Mouse (Mus musculus): ENCODE data around the gene Peli2. TPM values are rescaled to one million over a fixed set of nuclear protein-coding genes. Genes with fewer than 3 reads are reported as not detected.

Peli2 gene
- polyA plus RNA-seq, 1 experiment from 2014 or later: 3.1 TPM

GRCm38 (mm10) chr14:48234785-48235519, 114.3 kb downstream of the Peli2 start:
- Histone ChIP-seq H3K36me3 (ENCODE audit: control insufficient read depth, insufficient read depth, low read length) (no peaks in the 10 kb centered on the region), H3K9me3 (ENCODE audit: control insufficient read depth, low read length) (no peaks in the 10 kb centered on the region), H3K4me2 (no peak overlapping the region), H3K4me3 (ENCODE audit: low read depth, low read length) (no peak overlapping the region), H3K27me3 (replicated peaks; ENCODE audit: control insufficient read depth, insufficient read depth, low read length) (no peaks in the 10 kb centered on the region), H3K9ac (ENCODE audit: low read depth, low read length) (no peak overlapping the region), H3K4me1 (replicated peaks; ENCODE audit: control insufficient read depth, insufficient read depth, low read length) (no peaks in the 10 kb centered on the region), H3K27ac (ENCODE audit: low read depth, low read length) (no peak overlapping the region)
- DNase-seq (ENCODE audit: low spot score): no peak
- no peak for ATAC-seq (replicated peaks; ENCODE audit: low FRiP score)
- WGBS: 84% methylated on average over 20 of the region's 20 CpGs

- Histone ChIP-seq H3K4me2 (no peak overlapping the region), H3K27ac (ENCODE audit: low read depth, low read length) (no peak overlapping the region), H3K27me3 (replicated peaks; ENCODE audit: control insufficient read depth, insufficient read depth, low read length) (no peaks in the 10 kb centered on the region), H3K4me1 (replicated peaks; ENCODE audit: control insufficient read depth, insufficient read depth, low read length) (no peaks in the 10 kb centered on the region), H3K9ac (ENCODE audit: low read depth, low read length) (no peak overlapping the region), H3K9me3 (ENCODE audit: control insufficient read depth, low read length) (no peaks in the 10 kb centered on the region), H3K36me3 (ENCODE audit: control insufficient read depth, insufficient read depth, low read length) (no peaks in the 10 kb centered on the region), H3K4me3 (ENCODE audit: low read depth, low read length) (no peak overlapping the region)
- DNase-seq (ENCODE audit: low spot score) (no peak), ATAC-seq (replicated peaks; ENCODE audit: low FRiP score) (no peak)
- WGBS: 84% methylated on average over 7 of the region's 7 CpGs
Measured at GRCm38 (mm10) chr14:48241335-48241734, 120.7 kb downstream of the Peli2 start.

- H3K27me3 ChIP-seq (replicated peaks; ENCODE audit: control insufficient read depth, insufficient read depth, low read length): no peaks in the 10 kb centered on the region
- ATAC-seq (replicated peaks; ENCODE audit: low FRiP score): no peak
- no peak overlapping the region for H3K4me2 ChIP-seq
- DNase-seq (ENCODE audit: low spot score): no peak
- no peak overlapping the region for H3K9ac ChIP-seq (ENCODE audit: low read depth, low read length)
- no peaks in the 10 kb centered on the region for H3K4me1 ChIP-seq (replicated peaks; ENCODE audit: control insufficient read depth, insufficient read depth, low read length)
- no peak overlapping the region for H3K27ac ChIP-seq (ENCODE audit: low read depth, low read length)
- no peaks in the 10 kb centered on the region for H3K36me3 ChIP-seq (ENCODE audit: control insufficient read depth, insufficient read depth, low read length)
- no peaks in the 10 kb centered on the region for H3K9me3 ChIP-seq (ENCODE audit: control insufficient read depth, low read length)
- H3K4me3 ChIP-seq (ENCODE audit: low read depth, low read length): no peak overlapping the region
- WGBS: 39% methylated on average over 3 of the region's 3 CpGs
Measured at GRCm38 (mm10) chr14:48246236-48246635, 125.6 kb downstream of the Peli2 start.

- DNase-seq (ENCODE audit: low spot score) (no peak), ATAC-seq (replicated peaks; ENCODE audit: low FRiP score) (no peak)
- H3K9ac ChIP-seq (ENCODE audit: low read depth, low read length): no peak overlapping the region
- no peak overlapping the region for H3K27ac ChIP-seq (ENCODE audit: low read depth, low read length)
- WGBS: 90% methylated on average over 9 of the region's 9 CpGs
- H3K27me3 ChIP-seq (replicated peaks; ENCODE audit: control insufficient read depth, insufficient read depth, low read length): no peaks in the 10 kb centered on the region
- H3K9me3 ChIP-seq (ENCODE audit: control insufficient read depth, low read length): no peaks in the 10 kb centered on the region
- no peak overlapping the region for H3K4me2 ChIP-seq
- H3K4me1 ChIP-seq (replicated peaks; ENCODE audit: control insufficient read depth, insufficient read depth, low read length): no peaks in the 10 kb centered on the region
- no peak overlapping the region for H3K4me3 ChIP-seq (ENCODE audit: low read depth, low read length)
- H3K36me3 ChIP-seq (ENCODE audit: control insufficient read depth, insufficient read depth, low read length): no peaks in the 10 kb centered on the region
Measured at GRCm38 (mm10) chr14:48246963-48247362, 126.3 kb downstream of the Peli2 start.

- WGBS: 78% methylated on average over 2 of the region's 2 CpGs
- H3K36me3 ChIP-seq (ENCODE audit: control insufficient read depth, insufficient read depth, low read length): no peaks in the 10 kb centered on the region
Measured at GRCm38 (mm10) chr14:48249459-48249858, 128.8 kb downstream of the Peli2 start.

GRCm38 (mm10) chr14:48249909-48250308, 129.3 kb downstream of the Peli2 start:
- no peaks in the 10 kb centered on the region for H3K4me1 ChIP-seq (replicated peaks; ENCODE audit: control insufficient read depth, insufficient read depth, low read length)
- ATAC-seq (replicated peaks; ENCODE audit: low FRiP score) (no peak), DNase-seq (ENCODE audit: low spot score) (no peak)
- H3K27ac ChIP-seq (ENCODE audit: low read depth, low read length): no peak overlapping the region
- H3K4me2 ChIP-seq: no peak overlapping the region
- no peaks in the 10 kb centered on the region for H3K36me3 ChIP-seq (ENCODE audit: control insufficient read depth, insufficient read depth, low read length)
- no peak overlapping the region for H3K9ac ChIP-seq (ENCODE audit: low read depth, low read length)
- no peaks in the 10 kb centered on the region for H3K9me3 ChIP-seq (ENCODE audit: control insufficient read depth, low read length)
- WGBS: 92% methylated on average over 9 of the region's 9 CpGs
- no peaks in the 10 kb centered on the region for H3K27me3 ChIP-seq (replicated peaks; ENCODE audit: control insufficient read depth, insufficient read depth, low read length)
- no peak overlapping the region for H3K4me3 ChIP-seq (ENCODE audit: low read depth, low read length)

More at GRCm38 (mm10) chr14:48249459-48249858, 128.8 kb downstream of the Peli2 start:
- H3K4me2 ChIP-seq: no peak overlapping the region
- no peaks in the 10 kb centered on the region for H3K9me3 ChIP-seq (ENCODE audit: control insufficient read depth, low read length)
- no peak overlapping the region for H3K27ac ChIP-seq (ENCODE audit: low read depth, low read length)
- DNase-seq (ENCODE audit: low spot score) (no peak), ATAC-seq (replicated peaks; ENCODE audit: low FRiP score) (no peak)
- no peaks in the 10 kb centered on the region for H3K27me3 ChIP-seq (replicated peaks; ENCODE audit: control insufficient read depth, insufficient read depth, low read length)
- H3K4me3 ChIP-seq (ENCODE audit: low read depth, low read length): no peak overlapping the region
- no peak overlapping the region for H3K9ac ChIP-seq (ENCODE audit: low read depth, low read length)
- no peaks in the 10 kb centered on the region for H3K4me1 ChIP-seq (replicated peaks; ENCODE audit: control insufficient read depth, insufficient read depth, low read length)

GRCm38 (mm10) chr14:48251381-48251979, 130.9 kb downstream of the Peli2 start:
- no peak for ATAC-seq (replicated peaks; ENCODE audit: low FRiP score)
- Histone ChIP-seq H3K9me3 (ENCODE audit: control insufficient read depth, low read length) (no peaks in the 10 kb centered on the region), H3K4me3 (ENCODE audit: low read depth, low read length) (no peak overlapping the region), H3K9ac (ENCODE audit: low read depth, low read length) (no peak overlapping the region), H3K27me3 (replicated peaks; ENCODE audit: control insufficient read depth, insufficient read depth, low read length) (no peaks in the 10 kb centered on the region), H3K27ac (ENCODE audit: low read depth, low read length) (no peak overlapping the region), H3K4me1 (replicated peaks; ENCODE audit: control insufficient read depth, insufficient read depth, low read length) (no peaks in the 10 kb centered on the region), H3K36me3 (ENCODE audit: control insufficient read depth, insufficient read depth, low read length) (no peaks in the 10 kb centered on the region), H3K4me2 (no peak overlapping the region)
- DNase-seq (ENCODE audit: low spot score): no peak
- 72% methylated on average over 9 of the region's 9 CpGs for WGBS

- ATAC-seq (replicated peaks; ENCODE audit: low FRiP score) (no peak), DNase-seq (ENCODE audit: low spot score) (no peak)
- H3K9ac ChIP-seq (ENCODE audit: low read depth, low read length): no peak overlapping the region
- H3K4me2 ChIP-seq: no peak overlapping the region
- no peaks in the 10 kb centered on the region for H3K27me3 ChIP-seq (replicated peaks; ENCODE audit: control insufficient read depth, insufficient read depth, low read length)
- no peaks in the 10 kb centered on the region for H3K9me3 ChIP-seq (ENCODE audit: control insufficient read depth, low read length)
- no peaks in the 10 kb centered on the region for H3K36me3 ChIP-seq (ENCODE audit: control insufficient read depth, insufficient read depth, low read length)
- no peak overlapping the region for H3K4me3 ChIP-seq (ENCODE audit: low read depth, low read length)
- H3K4me1 ChIP-seq (replicated peaks; ENCODE audit: control insufficient read depth, insufficient read depth, low read length): no peaks in the 10 kb centered on the region
- 62% methylated on average over 10 of the region's 10 CpGs for WGBS
- H3K27ac ChIP-seq (ENCODE audit: low read depth, low read length): no peak overlapping the region
Measured at GRCm38 (mm10) chr14:48253183-48253582, 132.6 kb downstream of the Peli2 start.

GRCm38 (mm10) chr14:48254696-48255095, 134.1 kb downstream of the Peli2 start:
- ATAC-seq (replicated peaks; ENCODE audit: low FRiP score) (no peak), DNase-seq (ENCODE audit: low spot score) (no peak)
- 89% methylated on average over 8 of the region's 8 CpGs for WGBS
- no peak overlapping the region for H3K9ac ChIP-seq (ENCODE audit: low read depth, low read length)
- H3K4me2 ChIP-seq: no peak overlapping the region
- no peak overlapping the region for H3K4me3 ChIP-seq (ENCODE audit: low read depth, low read length)
- H3K27ac ChIP-seq (ENCODE audit: low read depth, low read length): no peak overlapping the region
- H3K9me3 ChIP-seq (ENCODE audit: control insufficient read depth, low read length): no peaks in the 10 kb centered on the region
- H3K4me1 ChIP-seq (replicated peaks; ENCODE audit: control insufficient read depth, insufficient read depth, low read length): no peaks in the 10 kb centered on the region
- no peaks in the 10 kb centered on the region for H3K36me3 ChIP-seq (ENCODE audit: control insufficient read depth, insufficient read depth, low read length)
- no peaks in the 10 kb centered on the region for H3K27me3 ChIP-seq (replicated peaks; ENCODE audit: control insufficient read depth, insufficient read depth, low read length)

Data from liver, embryonic 11.5 days (tissue).